Mouse (Mus musculus): ENCODE results near the gene Carmil2. TPM values are rescaled to one million over a fixed set of nuclear protein-coding genes. Genes with fewer than 3 reads are reported as not detected.

Gene Carmil2
- polyA plus RNA-seq, 2 experiments, result 0.63 to 2.3 TPM

- ATAC-seq (ENCODE audit: low FRiP score, low read depth), result no peak
- Histone ChIP-seq H3K36me3 (ENCODE audit: control insufficient read depth, insufficient read depth, low read length) (no peaks in the 10 kb centered on the region), H3K9me3 (ENCODE audit: control insufficient read depth, low read length) (no peaks in the 10 kb centered on the region), H3K4me3 (replicated peaks; ENCODE audit: low read length) (no peak overlapping the region), H3K9ac (ENCODE audit: low read depth, low read length, severe bottlenecking) (no peak overlapping the region), H3K4me1 (ENCODE audit: control insufficient read depth, insufficient read depth, low read length) (peaks cover 16% of the 10 kb centered on the region), H3K4me2 (replicated peaks; ENCODE audit: low read depth, low read length, severe bottlenecking) (no peak overlapping the region), H3K27me3 (ENCODE audit: control insufficient read depth, insufficient read depth, low read length) (no peaks in the 10 kb centered on the region), H3K27ac (replicated peaks; ENCODE audit: low read depth, low read length) (no peak overlapping the region)
- WGBS, result 85% methylated on average over 9 of the region's 9 CpGs
- no peak for TF ChIP-seq POLR2A (IDR thresholded peaks at IDR 0.05; ENCODE audit: borderline replicate concordance, extremely low read depth, insufficient read depth, insufficient read length)
- DNase-seq (ENCODE audit: low spot score), result no peak
These were observed 3.9 kb downstream of the Carmil2 start for GRCm38 (mm10) chr8:105689983-105690360.

DNA sequence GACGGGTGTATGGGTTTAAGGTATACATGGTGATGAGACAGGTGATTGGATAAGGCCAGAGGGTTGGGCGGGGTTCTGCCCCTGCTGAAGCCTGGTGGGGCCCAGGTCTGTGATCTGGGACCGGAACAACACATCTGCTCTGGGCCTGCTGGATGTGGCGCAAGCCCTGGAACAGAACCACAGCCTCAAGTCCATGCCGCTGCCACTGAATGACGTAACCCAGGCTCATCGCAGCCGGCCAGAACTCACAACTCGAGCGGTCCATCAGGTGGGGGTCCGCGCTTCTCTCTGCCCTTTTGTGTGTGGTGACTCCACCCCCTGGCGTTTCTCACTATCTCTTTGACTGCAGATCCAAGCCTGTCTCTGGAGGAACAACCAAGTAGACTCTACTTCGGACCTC, 4.9 kb downstream of the Carmil2 start:
- Histone ChIP-seq H3K4me2 (replicated peaks; ENCODE audit: low read depth, low read length, severe bottlenecking) (no peak overlapping the region), H3K9ac (ENCODE audit: low read depth, low read length, severe bottlenecking) (no peak overlapping the region), H3K36me3 (ENCODE audit: control insufficient read depth, insufficient read depth, low read length) (no peaks in the 10 kb centered on the region), H3K9me3 (ENCODE audit: control insufficient read depth, low read length) (no peaks in the 10 kb centered on the region), H3K4me3 (replicated peaks; ENCODE audit: low read length) (no peak overlapping the region), H3K27ac (replicated peaks; ENCODE audit: low read depth, low read length) (no peak overlapping the region), H3K27me3 (ENCODE audit: control insufficient read depth, insufficient read depth, low read length) (no peaks in the 10 kb centered on the region), H3K4me1 (ENCODE audit: control insufficient read depth, insufficient read depth, low read length) (peaks cover 11% of the 10 kb centered on the region)
- no peak for DNase-seq (ENCODE audit: low spot score)
- WGBS, result 71% methylated on average over 14 of the region's 14 CpGs
- TF ChIP-seq POLR2A (IDR thresholded peaks at IDR 0.05; ENCODE audit: borderline replicate concordance, extremely low read depth, insufficient read depth, insufficient read length), result no peak
- no peak for ATAC-seq (ENCODE audit: low FRiP score, low read depth)

DNA sequence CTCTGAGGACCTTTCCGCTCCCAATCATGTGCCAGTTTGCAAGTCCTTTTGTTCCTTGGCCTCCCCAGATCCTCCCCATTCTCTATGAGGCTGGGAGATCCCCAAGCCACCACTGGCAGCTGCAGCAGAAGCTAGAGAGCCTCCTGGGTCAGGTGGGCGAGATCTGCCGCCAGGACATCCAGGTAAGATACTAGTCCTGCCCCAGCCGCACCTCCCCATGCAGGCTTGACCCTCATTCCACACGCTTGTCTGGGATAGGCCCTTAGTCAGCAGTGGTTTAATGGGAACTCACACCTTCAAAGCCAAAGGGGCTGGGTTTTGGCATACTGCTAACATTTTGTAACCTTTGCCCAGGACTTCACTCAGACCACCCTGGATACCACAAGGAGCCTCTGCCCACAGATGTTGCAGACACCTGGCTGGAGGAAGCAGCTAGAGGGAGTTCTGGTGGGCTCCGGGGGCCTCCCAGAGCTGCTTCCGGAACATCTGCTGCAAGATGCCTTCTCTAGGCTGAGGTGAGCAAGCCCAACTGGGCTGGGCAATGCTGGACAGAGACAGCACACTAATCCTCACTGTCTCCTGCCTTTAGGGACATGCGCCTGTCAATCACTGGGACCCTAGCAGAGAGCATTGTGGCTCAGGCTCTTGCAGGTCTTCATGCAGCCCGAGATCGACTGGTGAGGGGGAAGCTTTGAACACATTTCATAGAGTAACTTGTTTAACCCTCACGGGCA, 6.5 kb downstream of the Carmil2 start:
- Histone ChIP-seq H3K36me3 (ENCODE audit: control insufficient read depth, insufficient read depth, low read length) (peaks cover 14% of the 10 kb centered on the region), H3K27me3 (ENCODE audit: control insufficient read depth, insufficient read depth, low read length) (no peaks in the 10 kb centered on the region), H3K4me3 (replicated peaks; ENCODE audit: low read length) (no peak overlapping the region), H3K4me1 (ENCODE audit: control insufficient read depth, insufficient read depth, low read length) (peaks cover 11% of the 10 kb centered on the region), H3K9me3 (ENCODE audit: control insufficient read depth, low read length) (no peaks in the 10 kb centered on the region), H3K4me2 (replicated peaks; ENCODE audit: low read depth, low read length, severe bottlenecking) (no peak overlapping the region), H3K27ac (replicated peaks; ENCODE audit: low read depth, low read length) (no peak overlapping the region), H3K9ac (ENCODE audit: low read depth, low read length, severe bottlenecking) (no peak overlapping the region)
- DNase-seq (ENCODE audit: low spot score) (no peak), ATAC-seq (ENCODE audit: low FRiP score, low read depth) (no peak)
- WGBS, result 92% methylated on average over 11 of the region's 11 CpGs
- no peak for TF ChIP-seq POLR2A (IDR thresholded peaks at IDR 0.05; ENCODE audit: borderline replicate concordance, extremely low read depth, insufficient read depth, insufficient read length)

GRCm38 (mm10) chr8:105693648-105694047, 7.6 kb downstream of the Carmil2 start:
- ATAC-seq (ENCODE audit: low FRiP score, low read depth) (peak; percentile 32; the same call in 1 of the 2 replicates), DNase-seq (ENCODE audit: low spot score) (peak; percentile 45)
- peak overlapping the region; percentile 94 for H3K4me2 ChIP-seq (replicated peaks; ENCODE audit: low read depth, low read length, severe bottlenecking)
- no peak overlapping the region for H3K27ac ChIP-seq (replicated peaks; ENCODE audit: low read depth, low read length)
- H3K4me1 ChIP-seq (ENCODE audit: control insufficient read depth, insufficient read depth, low read length), result peaks cover 11% of the 10 kb centered on the region
- peaks cover 24% of the 10 kb centered on the region for H3K36me3 ChIP-seq (ENCODE audit: control insufficient read depth, insufficient read depth, low read length)
- peak overlapping the region; percentile 46 for H3K4me3 ChIP-seq (replicated peaks; ENCODE audit: low read length)
- H3K27me3 ChIP-seq (ENCODE audit: control insufficient read depth, insufficient read depth, low read length), result no peaks in the 10 kb centered on the region
- WGBS, result 3% methylated on average over 27 of the region's 30 CpGs
- no peak for TF ChIP-seq POLR2A (IDR thresholded peaks at IDR 0.05; ENCODE audit: borderline replicate concordance, extremely low read depth, insufficient read depth, insufficient read length)
- H3K9me3 ChIP-seq (ENCODE audit: control insufficient read depth, low read length), result no peaks in the 10 kb centered on the region
- peak overlapping the region; percentile 34; the same call in 1 of the 2 replicates for H3K9ac ChIP-seq (ENCODE audit: low read depth, low read length, severe bottlenecking)

- ATAC-seq (ENCODE audit: low FRiP score, low read depth) (no peak), DNase-seq (ENCODE audit: low spot score) (no peak)
- H3K4me1 ChIP-seq (ENCODE audit: control insufficient read depth, insufficient read depth, low read length), result peaks cover 11% of the 10 kb centered on the region
- H3K9ac ChIP-seq (ENCODE audit: low read depth, low read length, severe bottlenecking), result peak overlapping the region; percentile 34; the same call in 1 of the 2 replicates
- H3K27me3 ChIP-seq (ENCODE audit: control insufficient read depth, insufficient read depth, low read length), result no peaks in the 10 kb centered on the region
- no peak for TF ChIP-seq POLR2A (IDR thresholded peaks at IDR 0.05; ENCODE audit: borderline replicate concordance, extremely low read depth, insufficient read depth, insufficient read length)
- H3K27ac ChIP-seq (replicated peaks; ENCODE audit: low read depth, low read length), result no peak overlapping the region
- H3K36me3 ChIP-seq (ENCODE audit: control insufficient read depth, insufficient read depth, low read length), result peaks cover 27% of the 10 kb centered on the region
- 10% methylated on average over 35 of the region's 40 CpGs for WGBS
- H3K4me2 ChIP-seq (replicated peaks; ENCODE audit: low read depth, low read length, severe bottlenecking), result peak overlapping the region; percentile 94
- peak overlapping the region; percentile 46 for H3K4me3 ChIP-seq (replicated peaks; ENCODE audit: low read length)
- H3K9me3 ChIP-seq (ENCODE audit: control insufficient read depth, low read length), result no peaks in the 10 kb centered on the region
These were observed 8.2 kb downstream of the Carmil2 start for GRCm38 (mm10) chr8:105694051-105694799.
